Mouse (Mus musculus): Measurements from ENCODE around the gene Snrnp35. TPM values are rescaled to one million over a fixed set of nuclear protein-coding genes. Genes with fewer than 3 reads are reported as not detected.
"Not testable (repeated sequence)": the region's sequence is repeated elsewhere in the genome, so short reads cannot be mapped to it uniquely, and the experiment has no call there.

Snrnp35 gene
- polyA plus RNA-seq, 1 experiment from 2014 or later = 27.2 TPM

GRCm38 (mm10) chr5:124493455-124493854 is 10.5 kb downstream of the Snrnp35 start:
- Histone ChIP-seq H3K4me3 (no peak overlapping the region), H3K9me3 (replicated peaks) (no peaks in the 10 kb centered on the region), H3K4me2 (no peak overlapping the region), H3K4me1 (0 out of 2 replicates have a peak, but pooled peaks cover 11% of the 10 kb centered on the region), H3K36me3 (ENCODE audit: poor library complexity, severe bottlenecking) (peaks cover 73% of the 10 kb centered on the region), H3K9ac (no peak overlapping the region), H3K27me3 (no peaks in the 10 kb centered on the region), H3K27ac (no peak overlapping the region)
- WGBS = 92% methylated on average over 11 of the region's 11 CpGs
- no peak for ATAC-seq

DNA sequence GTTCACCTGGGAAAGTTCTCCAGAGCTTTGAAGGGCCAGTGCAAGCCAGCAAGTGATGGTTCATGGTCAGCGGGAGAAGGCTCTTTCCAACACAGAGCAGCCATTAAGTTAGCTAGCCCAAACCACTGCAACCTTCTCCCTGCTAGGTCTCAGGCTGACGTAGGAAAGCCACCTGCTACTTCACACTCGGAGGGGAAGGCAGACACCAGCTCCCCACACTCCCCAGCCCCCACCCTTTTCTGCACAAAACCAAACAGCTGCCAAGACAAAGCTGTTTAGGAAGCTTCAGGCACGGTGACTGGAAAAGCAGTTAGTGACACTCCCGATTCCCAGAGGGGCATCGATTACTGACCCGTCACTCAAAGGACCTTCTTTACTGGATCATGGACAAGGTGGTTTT is 12.6 kb downstream of the Snrnp35 start:
- 61% methylated on average over 7 of the region's 7 CpGs for WGBS

DNA sequence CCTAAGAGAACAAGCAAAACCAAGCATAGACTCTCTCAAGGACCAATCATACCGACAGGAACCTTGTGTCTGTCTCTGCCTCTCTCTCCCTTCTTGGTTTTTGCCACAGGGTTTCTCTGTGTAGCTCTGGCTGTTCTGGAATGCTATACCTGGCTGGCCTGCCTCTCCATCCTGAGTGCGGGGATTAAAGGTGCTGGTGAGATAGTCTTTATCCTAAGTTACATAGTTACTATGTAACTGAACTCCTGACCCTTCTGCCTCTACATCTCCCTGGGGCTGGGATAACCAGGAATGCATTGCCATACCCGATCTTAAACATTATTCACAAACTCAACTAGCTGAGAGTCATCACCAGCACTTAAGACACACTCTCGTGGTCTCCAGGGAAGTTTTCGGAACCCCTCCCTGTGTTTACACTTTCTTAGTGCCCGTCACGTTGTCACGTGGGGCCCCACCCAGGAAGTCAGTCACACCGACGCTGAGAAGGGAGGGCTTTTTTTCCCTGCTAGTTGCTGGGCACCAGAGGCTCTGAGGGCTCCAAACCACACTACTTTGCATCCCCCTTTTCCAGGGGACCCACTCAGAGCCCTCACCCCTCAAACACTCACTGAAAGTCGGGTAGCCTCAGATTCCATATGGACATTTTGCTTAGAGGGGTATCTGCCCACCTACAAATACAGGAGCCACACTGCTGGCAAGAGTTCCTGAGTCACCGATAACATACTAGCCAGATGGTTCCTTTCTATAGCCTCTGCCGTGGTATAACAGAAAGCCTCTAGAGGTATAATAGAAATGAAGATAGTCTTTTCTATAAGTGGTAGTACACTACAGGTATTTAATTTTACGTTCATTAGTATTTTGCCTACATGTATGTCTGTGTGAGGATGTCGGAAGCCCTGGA is 13.9 kb downstream of the Snrnp35 start:
- no peak overlapping the region for H3K9ac ChIP-seq

More for the DNA sequence above, 12.6 kb downstream of the Snrnp35 start:
- Histone ChIP-seq H3K27ac (peak overlapping the region; percentile 66), H3K36me3 (ENCODE audit: poor library complexity, severe bottlenecking) (peaks cover 66% of the 10 kb centered on the region), H3K4me1 (0 out of 2 replicates have a peak, but pooled peaks cover 11% of the 10 kb centered on the region), H3K4me3 (no peak overlapping the region), H3K27me3 (no peaks in the 10 kb centered on the region), H3K9ac (no peak overlapping the region), H3K4me2 (0 out of 2 replicates have a peak overlapping the region, but pooled peaks have one; percentile 4), H3K9me3 (replicated peaks) (no peaks in the 10 kb centered on the region)
- no peak for ATAC-seq

GRCm38 (mm10) chr5:124498221-124498876 is 15.4 kb downstream of the Snrnp35 start:
- Histone ChIP-seq H3K4me1 (0 out of 2 replicates have a peak, but pooled peaks cover 11% of the 10 kb centered on the region), H3K4me3 (no peak overlapping the region), H3K27me3 (no peaks in the 10 kb centered on the region), H3K27ac (no peak overlapping the region), H3K4me2 (no peak overlapping the region), H3K36me3 (ENCODE audit: poor library complexity, severe bottlenecking) (peaks cover 54% of the 10 kb centered on the region), H3K9ac (no peak overlapping the region), H3K9me3 (replicated peaks) (no peaks in the 10 kb centered on the region)
- no peak for ATAC-seq
- 82% methylated on average over 9 of the region's 9 CpGs for WGBS

More for the DNA sequence above, 13.9 kb downstream of the Snrnp35 start:
- no peaks in the 10 kb centered on the region for H3K9me3 ChIP-seq (replicated peaks)
- 0 out of 2 replicates have a peak, but pooled peaks cover 11% of the 10 kb centered on the region for H3K4me1 ChIP-seq
- H3K27ac ChIP-seq = no peak overlapping the region
- H3K27me3 ChIP-seq = no peaks in the 10 kb centered on the region
- ATAC-seq = no peak
- H3K36me3 ChIP-seq (ENCODE audit: poor library complexity, severe bottlenecking) = peaks cover 64% of the 10 kb centered on the region
- WGBS = 84% methylated on average over 15 of the region's 15 CpGs
- H3K4me2 ChIP-seq = no peak overlapping the region
- no peak overlapping the region for H3K4me3 ChIP-seq

GRCm38 (mm10) chr5:124499001-124499400 is 16.1 kb downstream of the Snrnp35 start:
- H3K4me2 ChIP-seq = no peak overlapping the region
- H3K27ac ChIP-seq = no peak overlapping the region
- WGBS = 31% methylated on average over 5 of the region's 5 CpGs
- H3K4me1 ChIP-seq = 0 out of 2 replicates have a peak, but pooled peaks cover 11% of the 10 kb centered on the region
- peaks cover 53% of the 10 kb centered on the region for H3K36me3 ChIP-seq (ENCODE audit: poor library complexity, severe bottlenecking)
- no peak overlapping the region for H3K4me3 ChIP-seq
- no peak overlapping the region for H3K9ac ChIP-seq
- H3K27me3 ChIP-seq = no peaks in the 10 kb centered on the region
- H3K9me3 ChIP-seq (replicated peaks) = no peaks in the 10 kb centered on the region
- ATAC-seq = no peak

- H3K9ac ChIP-seq; H3K4me3 ChIP-seq; H3K9me3 ChIP-seq (replicated peaks); ATAC-seq; H3K27ac ChIP-seq; H3K4me2 ChIP-seq; H3K27me3 ChIP-seq: not testable (repeated sequence)
- Histone ChIP-seq H3K36me3 (ENCODE audit: poor library complexity, severe bottlenecking) (peaks cover 48% of the 10 kb centered on the region), H3K4me1 (0 out of 2 replicates have a peak, but pooled peaks cover 11% of the 10 kb centered on the region)
- 86% methylated on average over 3 of the region's 4 CpGs for WGBS
Measured at GRCm38 (mm10) chr5:124500037-124500436, 17.1 kb downstream of the Snrnp35 start.

- Histone ChIP-seq H3K27ac (no peak overlapping the region), H3K9me3 (replicated peaks) (no peaks in the 10 kb centered on the region), H3K4me1 (0 out of 2 replicates have a peak, but pooled peaks cover 7% of the 10 kb centered on the region), H3K4me2 (no peak overlapping the region), H3K36me3 (ENCODE audit: poor library complexity, severe bottlenecking) (peaks cover 44% of the 10 kb centered on the region), H3K9ac (no peak overlapping the region), H3K4me3 (no peak overlapping the region), H3K27me3 (no peaks in the 10 kb centered on the region)
- ATAC-seq = no peak
- 96% methylated on average over 3 of the region's 3 CpGs for whole genome bisulfite sequencing
Measured at GRCm38 (mm10) chr5:124500573-124500972, 17.6 kb downstream of the Snrnp35 start.

DNA sequence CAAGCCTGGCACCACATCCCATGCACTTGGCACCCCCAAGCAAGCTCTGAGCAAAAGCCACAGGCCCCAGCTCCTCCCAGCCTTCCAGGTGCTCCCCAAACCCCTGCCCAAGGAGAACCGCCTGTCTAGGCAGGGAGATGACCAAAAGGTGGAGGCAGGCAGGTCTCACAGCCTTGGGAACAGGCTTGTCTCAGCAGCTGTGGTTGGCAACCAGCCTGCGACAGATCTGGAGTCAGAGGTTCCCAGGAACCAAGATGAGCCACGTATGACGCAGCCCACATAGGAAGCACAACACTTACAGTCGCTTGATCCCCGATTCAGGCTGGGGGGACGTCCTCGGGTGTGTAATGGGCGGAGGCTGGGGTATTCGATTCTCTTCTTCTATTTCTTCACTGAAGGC is 18.6 kb downstream of the Snrnp35 start:
- ATAC-seq = no peak
- H3K27ac ChIP-seq = no peak overlapping the region
- WGBS = 93% methylated on average over 10 of the region's 10 CpGs

GRCm38 (mm10) chr5:124503742-124504141 is 20.8 kb downstream of the Snrnp35 start:
- Histone ChIP-seq H3K4me1 (no peaks in the 10 kb centered on the region), H3K4me3 (no peak overlapping the region), H3K27me3 (no peaks in the 10 kb centered on the region), H3K9ac (no peak overlapping the region), H3K27ac (no peak overlapping the region), H3K4me2 (no peak overlapping the region), H3K9me3 (replicated peaks) (no peaks in the 10 kb centered on the region), H3K36me3 (ENCODE audit: poor library complexity, severe bottlenecking) (peaks cover 32% of the 10 kb centered on the region)
- 63% methylated on average over 14 of the region's 14 CpGs for WGBS
- no peak for ATAC-seq

More for the DNA sequence above, 18.6 kb downstream of the Snrnp35 start:
- Histone ChIP-seq H3K27me3 (no peaks in the 10 kb centered on the region), H3K4me1 (no peaks in the 10 kb centered on the region), H3K9me3 (replicated peaks) (no peaks in the 10 kb centered on the region), H3K4me3 (no peak overlapping the region), H3K9ac (no peak overlapping the region), H3K4me2 (no peak overlapping the region), H3K36me3 (ENCODE audit: poor library complexity, severe bottlenecking) (peaks cover 37% of the 10 kb centered on the region)

- Histone ChIP-seq H3K36me3 (ENCODE audit: poor library complexity, severe bottlenecking) (peaks cover 37% of the 10 kb centered on the region), H3K4me3 (no peak overlapping the region), H3K9me3 (replicated peaks) (no peaks in the 10 kb centered on the region), H3K27me3 (no peaks in the 10 kb centered on the region), H3K4me2 (no peak overlapping the region), H3K27ac (no peak overlapping the region), H3K4me1 (no peaks in the 10 kb centered on the region), H3K9ac (no peak overlapping the region)
- WGBS = 97% methylated on average over 4 of the region's 4 CpGs
- ATAC-seq = no peak
Measured at GRCm38 (mm10) chr5:124505235-124505634, 22.3 kb downstream of the Snrnp35 start.

DNA sequence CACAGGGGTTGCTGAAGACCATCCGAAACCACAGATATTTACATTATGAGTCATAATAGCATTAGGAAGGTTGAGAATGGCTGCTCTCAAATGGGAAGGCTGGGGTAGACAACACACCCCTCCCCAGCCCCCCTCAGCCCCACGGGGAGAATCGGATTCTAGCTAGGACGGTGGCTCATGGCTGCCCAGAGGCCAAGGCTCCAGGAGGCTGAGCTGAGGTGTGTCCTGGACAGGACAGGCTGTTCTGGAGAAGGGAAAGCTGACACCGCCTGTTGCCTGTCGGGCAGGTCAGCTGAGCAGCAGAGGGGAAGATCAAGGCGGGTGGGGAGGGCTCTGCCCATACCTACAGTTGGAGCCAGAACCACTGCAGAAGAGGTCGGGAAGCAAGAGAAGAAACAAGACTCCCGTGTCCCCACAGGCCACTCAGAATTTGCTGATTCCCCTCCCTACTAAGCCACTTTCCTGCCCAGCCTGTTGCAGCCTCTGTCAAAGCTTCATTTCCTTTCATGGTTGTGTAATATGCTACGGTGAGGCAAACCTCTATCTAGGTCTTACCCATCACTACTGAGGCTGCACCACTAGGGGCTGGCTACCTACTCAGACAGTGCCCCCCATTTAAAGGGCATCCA is 23.9 kb downstream of the Snrnp35 start:
- no peak overlapping the region for H3K9ac ChIP-seq
- H3K27me3 ChIP-seq = no peaks in the 10 kb centered on the region
- H3K4me1 ChIP-seq = no peaks in the 10 kb centered on the region
- H3K36me3 ChIP-seq (ENCODE audit: poor library complexity, severe bottlenecking) = peaks cover 32% of the 10 kb centered on the region
- no peak for ATAC-seq
- H3K27ac ChIP-seq = no peak overlapping the region
- WGBS = 83% methylated on average over 10 of the region's 10 CpGs
- H3K9me3 ChIP-seq (replicated peaks) = no peaks in the 10 kb centered on the region
- no peak overlapping the region for H3K4me3 ChIP-seq
- no peak overlapping the region for H3K4me2 ChIP-seq

- Histone ChIP-seq H3K27me3 (no peaks in the 10 kb centered on the region), H3K36me3 (ENCODE audit: poor library complexity, severe bottlenecking) (peaks cover 38% of the 10 kb centered on the region), H3K27ac (no peak overlapping the region), H3K9ac (no peak overlapping the region), H3K9me3 (replicated peaks) (no peaks in the 10 kb centered on the region), H3K4me2 (no peak overlapping the region), H3K4me3 (no peak overlapping the region), H3K4me1 (no peaks in the 10 kb centered on the region)
- WGBS = 98% methylated on average over 6 of the region's 6 CpGs
- no peak for ATAC-seq
Measured at GRCm38 (mm10) chr5:124509200-124509599, 26.3 kb downstream of the Snrnp35 start.
